Mouse (Mus musculus) c-Kit-negative CD71-positive TER-119-positive erythroid progenitor cells, embryonic 14.5 days (primary cell): ENCODE data around the gene Brf1.

Source experiments
- DNase-seq: peaks from one replicate; pipeline ENCODE4 v3.0.0-alpha.2; 2013; ENCODE audit warnings: low read depth, low spot score

Brf1 gene

GRCm38 (mm10) chr12:113017429-113017984 is 17.0 kb upstream of the Brf1 start:
- DNase-seq = no peak

GRCm38 (mm10) chr12:113016976-113017375 is 16.5 kb upstream of the Brf1 start:
- no peak for DNase-seq

- no peak for DNase-seq
Observed at GRCm38 (mm10) chr12:113015956-113016355, 15.5 kb upstream of the Brf1 start.

- no peak for DNase-seq
Observed at GRCm38 (mm10) chr12:113014561-113015556, 14.4 kb upstream of the Brf1 start.

- DNase-seq = peak; percentile 92
Observed at GRCm38 (mm10) chr12:113013604-113014558, 13.4 kb upstream of the Brf1 start, which contains the start of gene Pacs2. Gene Pacs2 (plus strand): TSS chr12:113014508.

GRCm38 (mm10) chr12:113013021-113013491 is 12.6 kb upstream of the Brf1 start:
- no peak for DNase-seq

GRCm38 (mm10) chr12:113012443-113012842 is 11.9 kb upstream of the Brf1 start:
- DNase-seq = no peak

- DNase-seq = no peak
Observed at GRCm38 (mm10) chr12:113011702-113012360, 11.3 kb upstream of the Brf1 start.

- DNase-seq = no peak
Observed at GRCm38 (mm10) chr12:113004993-113005392, 4.5 kb upstream of the Brf1 start.

- DNase-seq = no peak
Observed at GRCm38 (mm10) chr12:113004011-113004410, 3.5 kb upstream of the Brf1 start.

- DNase-seq = no peak
Observed at GRCm38 (mm10) chr12:113002667-113003066, 2.2 kb upstream of the Brf1 start.

GRCm38 (mm10) chr12:113001133-113001474 is 600 bp upstream of the Brf1 start:
- DNase-seq = no peak

GRCm38 (mm10) chr12:112999569-113000293 is 773 bp downstream of the Brf1 start:
- peak; percentile 33 for DNase-seq

- no peak for DNase-seq
Observed at GRCm38 (mm10) chr12:112994153-112994552, 6.4 kb downstream of the Brf1 start.

- DNase-seq = no peak
Observed at GRCm38 (mm10) chr12:112991444-112991843, 9.1 kb downstream of the Brf1 start.

GRCm38 (mm10) chr12:112990706-112991405 is 9.6 kb downstream of the Brf1 start:
- DNase-seq = no peak

GRCm38 (mm10) chr12:112987877-112988276 is 12.6 kb downstream of the Brf1 start:
- DNase-seq = no peak

GRCm38 (mm10) chr12:112985346-112985745 is 15.2 kb downstream of the Brf1 start:
- no peak for DNase-seq

- no peak for DNase-seq
Observed at GRCm38 (mm10) chr12:112982031-112982430, 18.5 kb downstream of the Brf1 start.

- DNase-seq = no peak
Observed at GRCm38 (mm10) chr12:112977156-112977555, 23.3 kb downstream of the Brf1 start.
